Mouse (Mus musculus): ENCODE measurements around the gene Swap70. TPM values are rescaled to one million over a fixed set of nuclear protein-coding genes. Genes with fewer than 3 reads are reported as not detected.

Gene Swap70
- polyA plus RNA-seq, 1 experiment, result 4.9 TPM

DNA sequence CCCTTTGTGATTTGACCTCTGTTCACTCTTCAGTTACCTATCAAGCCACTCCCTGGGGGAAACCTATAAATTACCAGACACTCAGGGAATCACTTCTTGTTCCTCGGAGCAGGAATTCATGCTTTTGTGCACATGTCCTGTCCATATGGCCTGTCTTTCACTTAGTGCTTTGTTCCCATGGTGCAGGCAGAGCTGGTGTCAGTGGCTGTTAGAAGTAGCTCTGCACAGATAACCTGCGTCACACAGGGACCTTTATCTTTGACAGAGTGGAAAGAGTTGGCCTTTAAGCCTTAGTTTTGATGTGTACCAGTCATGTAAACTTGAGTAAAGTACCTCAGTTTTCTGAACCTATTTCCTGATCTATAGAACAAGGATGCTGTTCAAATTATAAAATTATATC is 32.4 kb downstream of the Swap70 start:
- Histone ChIP-seq H3K27ac (replicated peaks; ENCODE audit: low read depth, low read length) (no peak overlapping the region), H3K4me1 (ENCODE audit: control insufficient read depth, insufficient read depth, insufficient read length, low read length) (peaks cover 17% of the 10 kb centered on the region), H3K4me3 (ENCODE audit: insufficient read depth, low read depth, low read length) (no peak overlapping the region)

DNA sequence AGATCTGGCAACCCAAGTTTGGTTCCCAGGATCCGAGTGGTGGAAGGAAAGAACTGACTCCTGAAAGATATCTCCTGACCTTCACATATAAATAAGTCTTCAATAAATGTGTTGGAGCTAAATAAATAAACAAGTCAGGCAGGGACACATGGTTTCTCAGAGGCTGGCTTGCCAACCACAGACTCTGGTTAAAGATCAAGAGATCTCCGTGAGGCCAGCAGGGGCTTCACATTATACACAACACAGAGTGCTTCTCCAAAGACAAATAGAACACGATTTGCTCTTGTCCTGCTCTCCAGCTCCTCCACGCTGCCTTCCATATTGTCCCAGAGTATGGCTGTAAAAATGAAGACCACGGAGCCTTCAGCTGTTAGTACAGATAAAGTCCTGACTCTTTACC is 32.9 kb downstream of the Swap70 start:
- Histone ChIP-seq H3K27ac (replicated peaks; ENCODE audit: low read depth, low read length) (no peak overlapping the region), H3K4me1 (ENCODE audit: control insufficient read depth, insufficient read depth, insufficient read length, low read length) (peaks cover 20% of the 10 kb centered on the region), H3K4me3 (ENCODE audit: insufficient read depth, low read depth, low read length) (no peak overlapping the region)

DNA sequence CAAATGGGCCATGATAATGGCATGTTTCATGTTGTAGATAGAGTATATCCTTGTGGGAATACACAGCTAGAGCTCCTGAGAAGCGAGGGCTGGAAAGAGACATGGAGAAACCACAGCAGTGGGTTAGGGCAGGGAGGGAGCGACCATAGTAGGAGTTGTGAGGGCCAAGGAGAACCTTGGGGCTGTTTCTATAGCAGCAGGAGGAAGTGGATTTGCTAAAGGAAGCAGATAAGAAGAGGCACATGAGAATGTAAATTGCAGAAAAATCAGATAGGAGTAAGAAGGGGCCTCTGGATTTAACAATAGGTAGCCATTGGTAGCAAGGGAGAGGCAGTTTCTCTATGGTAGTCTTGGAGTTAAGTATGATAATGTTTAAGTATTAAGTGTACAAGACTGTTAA is 35.5 kb downstream of the Swap70 start:
- 0 out of 2 replicates have a peak overlapping the region, but pooled peaks have one; percentile 13 for H3K27ac ChIP-seq (replicated peaks; ENCODE audit: low read depth, low read length)

DNA sequence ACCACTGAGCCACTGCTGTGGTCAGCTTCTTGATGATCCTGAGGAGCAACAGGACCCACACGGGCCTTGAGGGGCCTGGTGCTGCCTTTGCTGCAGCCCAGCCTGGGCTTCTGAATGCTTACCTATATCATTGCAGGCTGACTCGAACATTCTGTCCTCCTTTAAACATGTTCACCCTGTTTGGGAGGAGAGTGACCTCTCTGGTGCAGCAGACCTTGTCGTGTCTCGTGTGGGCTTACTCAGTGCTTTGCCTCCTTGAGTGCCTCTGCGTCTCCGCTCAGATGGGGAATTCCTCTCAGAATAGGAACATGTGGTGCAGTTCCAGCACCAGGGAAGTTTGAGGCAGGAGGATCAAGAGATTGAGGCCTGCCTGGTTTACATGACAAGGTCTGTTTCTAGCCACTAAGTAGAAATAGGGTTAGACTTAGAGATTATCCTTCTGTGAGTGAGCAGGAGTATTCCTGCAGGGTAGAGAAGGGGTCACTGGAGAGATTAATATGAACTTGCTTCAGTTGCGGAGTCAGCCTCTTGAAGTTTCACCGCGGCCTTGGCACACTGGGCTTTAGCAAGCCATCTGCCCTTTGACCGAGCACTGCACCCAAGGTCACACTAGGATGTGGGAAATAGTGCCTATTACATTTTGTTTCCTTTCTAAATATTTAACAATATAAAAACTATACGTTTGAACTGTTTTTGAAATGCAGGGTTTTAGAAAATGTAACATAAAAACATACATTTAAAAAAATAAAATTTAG is 36.9 kb downstream of the Swap70 start:
- Histone ChIP-seq H3K27ac (replicated peaks; ENCODE audit: low read depth, low read length) (peak overlapping the region; percentile 49), H3K4me1 (ENCODE audit: control insufficient read depth, insufficient read depth, insufficient read length, low read length) (peaks cover 25% of the 10 kb centered on the region), H3K4me3 (ENCODE audit: insufficient read depth, low read depth, low read length) (no peak overlapping the region)

More for the DNA sequence above, 35.5 kb downstream of the Swap70 start:
- Histone ChIP-seq H3K4me1 (ENCODE audit: control insufficient read depth, insufficient read depth, insufficient read length, low read length) (peaks cover 25% of the 10 kb centered on the region), H3K4me3 (ENCODE audit: insufficient read depth, low read depth, low read length) (no peak overlapping the region)

DNA sequence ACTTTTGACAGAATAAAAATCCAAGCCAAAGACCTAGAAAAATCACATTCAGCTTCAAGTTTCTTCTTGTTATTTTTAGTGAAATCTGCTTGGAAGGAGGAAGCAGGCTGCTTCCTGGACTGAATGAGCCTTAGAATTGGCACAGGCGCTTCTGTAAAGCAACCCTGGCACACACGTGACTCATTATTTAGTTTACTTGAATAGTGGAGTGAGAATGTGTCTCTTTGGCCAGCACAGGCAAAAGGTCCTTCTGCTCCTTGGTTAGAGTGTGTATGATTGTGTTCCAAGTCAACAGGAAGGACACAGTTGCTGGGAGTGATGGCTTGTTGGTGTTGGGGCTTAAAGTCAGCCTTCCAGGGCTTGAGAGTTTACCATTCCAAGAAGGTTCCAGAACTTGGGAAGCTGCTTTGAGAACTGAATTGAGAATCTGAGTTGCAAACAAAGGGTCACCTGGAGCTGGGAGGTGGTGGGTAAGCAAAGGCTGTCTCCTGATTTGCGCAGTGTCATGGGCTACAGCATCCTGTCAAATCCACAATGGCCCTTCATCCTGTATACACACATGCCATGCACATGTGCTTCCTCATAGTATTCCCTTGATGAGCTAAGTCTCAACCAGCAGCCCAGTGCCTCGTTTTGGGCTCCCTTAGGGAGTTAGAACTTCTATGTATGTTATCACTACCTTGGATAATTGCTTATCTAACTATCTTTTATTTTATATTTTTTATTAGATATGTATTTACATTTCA is 38.6 kb downstream of the Swap70 start:
- H3K4me3 ChIP-seq (ENCODE audit: insufficient read depth, low read depth, low read length), result no peak overlapping the region

DNA sequence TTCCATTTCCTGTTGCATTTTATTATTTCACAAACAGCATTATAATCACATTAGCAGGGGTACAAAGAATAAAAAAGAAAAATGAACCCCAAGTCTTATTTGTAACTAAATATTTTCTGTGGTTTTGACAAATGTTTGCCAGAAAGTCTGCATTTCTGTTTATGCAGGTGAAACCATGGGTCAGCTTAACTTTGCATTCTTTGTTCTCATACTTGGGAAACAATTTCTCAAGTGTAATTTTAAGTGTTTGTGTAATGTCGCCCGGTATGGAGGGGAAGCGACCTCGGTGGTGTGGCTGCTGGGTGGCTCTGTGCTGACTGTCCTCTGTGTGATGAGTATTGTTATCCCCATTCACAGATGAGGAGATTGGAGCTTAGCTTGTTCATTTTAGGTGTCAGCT is 40.3 kb downstream of the Swap70 start:
- peak overlapping the region; percentile 6; the same call in 1 of the 2 replicates for H3K27ac ChIP-seq (replicated peaks; ENCODE audit: low read depth, low read length)
- H3K4me3 ChIP-seq (ENCODE audit: insufficient read depth, low read depth, low read length), result no peak overlapping the region
- peaks cover 24% of the 10 kb centered on the region for H3K4me1 ChIP-seq (ENCODE audit: control insufficient read depth, insufficient read depth, insufficient read length, low read length)

More for the DNA sequence above, 38.6 kb downstream of the Swap70 start:
- Histone ChIP-seq H3K4me1 (ENCODE audit: control insufficient read depth, insufficient read depth, insufficient read length, low read length) (peaks cover 24% of the 10 kb centered on the region), H3K27ac (replicated peaks; ENCODE audit: low read depth, low read length) (peak overlapping the region; percentile 95)

DNA sequence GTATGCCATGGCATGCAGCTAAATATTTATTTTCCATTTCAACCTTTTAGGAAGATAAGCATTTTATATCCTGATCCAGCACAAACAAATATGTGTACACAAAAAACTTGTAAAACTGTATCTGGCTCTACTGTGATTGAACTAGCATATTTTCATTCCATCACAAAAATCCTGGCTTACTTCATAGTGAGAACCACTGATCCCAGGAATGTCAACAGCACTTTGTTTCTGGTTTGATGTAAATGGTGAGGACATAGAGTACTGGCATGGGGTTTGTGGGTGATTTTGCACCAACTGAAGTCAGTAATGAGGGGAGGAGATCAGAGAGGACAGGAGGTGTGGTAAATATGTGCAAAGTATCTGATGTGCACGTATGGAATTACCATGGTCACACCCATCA is 41.1 kb downstream of the Swap70 start:
- Histone ChIP-seq H3K27ac (replicated peaks; ENCODE audit: low read depth, low read length) (no peak overlapping the region), H3K4me1 (ENCODE audit: control insufficient read depth, insufficient read depth, insufficient read length, low read length) (peaks cover 19% of the 10 kb centered on the region), H3K4me3 (ENCODE audit: insufficient read depth, low read depth, low read length) (no peak overlapping the region)

DNA sequence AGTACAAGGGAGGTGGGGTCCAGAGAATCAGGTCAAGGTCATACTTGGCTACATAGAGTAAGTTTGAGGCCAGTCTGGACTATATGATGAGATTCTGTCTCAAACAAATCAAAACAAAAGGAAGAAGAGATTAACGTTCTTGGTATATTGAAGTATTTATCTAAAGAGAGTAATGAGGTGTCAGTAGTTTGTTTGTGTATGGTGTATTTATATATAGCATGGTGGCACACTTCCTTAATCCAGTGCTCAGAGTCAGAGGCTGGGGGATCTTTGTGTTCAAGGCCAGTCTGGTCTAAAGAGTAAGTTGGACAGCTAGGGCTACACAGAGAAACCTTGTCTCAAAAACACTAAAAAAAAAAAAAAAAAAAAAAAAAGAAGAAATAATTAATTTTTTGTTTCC is 42.0 kb downstream of the Swap70 start:
- Histone ChIP-seq H3K4me1 (ENCODE audit: control insufficient read depth, insufficient read depth, insufficient read length, low read length) (peaks cover 13% of the 10 kb centered on the region), H3K27ac (replicated peaks; ENCODE audit: low read depth, low read length) (no peak overlapping the region), H3K4me3 (ENCODE audit: insufficient read depth, low read depth, low read length) (no peak overlapping the region)

DNA sequence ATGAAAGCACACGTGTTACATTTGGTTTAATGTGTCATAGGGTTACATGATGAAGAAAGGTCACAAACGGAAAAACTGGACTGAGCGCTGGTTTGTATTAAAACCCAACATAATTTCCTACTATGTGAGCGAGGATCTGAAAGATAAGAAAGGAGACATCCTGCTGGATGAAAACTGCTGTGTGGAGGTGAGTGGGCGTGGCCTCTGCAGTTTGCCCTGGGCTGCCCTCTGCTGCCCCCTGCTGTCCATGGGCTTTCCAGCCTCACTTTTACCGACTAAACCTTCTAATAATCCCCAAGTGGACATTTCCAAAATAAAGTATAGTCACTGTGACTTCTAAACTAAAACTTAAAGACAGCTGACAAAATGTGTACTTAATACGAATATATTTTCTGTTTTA is 44.3 kb downstream of the Swap70 start:
- Histone ChIP-seq H3K27ac (replicated peaks; ENCODE audit: low read depth, low read length) (no peak overlapping the region), H3K4me3 (ENCODE audit: insufficient read depth, low read depth, low read length) (no peak overlapping the region), H3K4me1 (ENCODE audit: control insufficient read depth, insufficient read depth, insufficient read length, low read length) (peaks cover 2% of the 10 kb centered on the region; the same call in 1 of the 2 replicates)

DNA sequence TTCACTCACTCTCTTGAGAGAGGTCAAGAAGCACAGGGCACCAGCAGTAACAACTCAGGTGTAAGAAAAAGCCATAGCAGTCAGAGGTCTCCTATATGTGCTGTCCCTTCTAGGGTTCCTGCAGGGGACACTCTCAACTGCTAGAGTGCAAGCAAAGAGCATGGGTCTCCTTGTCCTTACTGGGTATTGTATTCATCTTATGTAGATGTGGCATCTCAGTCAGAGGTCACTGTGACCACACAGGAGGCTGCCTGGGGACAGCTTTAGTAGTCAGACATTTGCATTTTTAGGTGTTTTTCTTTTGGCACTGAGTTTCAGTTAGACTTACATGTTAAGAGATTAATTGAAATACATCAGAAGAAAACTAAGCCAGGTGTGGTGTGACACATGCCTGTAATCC is 45.5 kb downstream of the Swap70 start:
- peaks cover 4% of the 10 kb centered on the region; the same call in 1 of the 2 replicates for H3K4me1 ChIP-seq (ENCODE audit: control insufficient read depth, insufficient read depth, insufficient read length, low read length)
- H3K27ac ChIP-seq (replicated peaks; ENCODE audit: low read depth, low read length), result no peak overlapping the region
- no peak overlapping the region for H3K4me3 ChIP-seq (ENCODE audit: insufficient read depth, low read depth, low read length)

DNA sequence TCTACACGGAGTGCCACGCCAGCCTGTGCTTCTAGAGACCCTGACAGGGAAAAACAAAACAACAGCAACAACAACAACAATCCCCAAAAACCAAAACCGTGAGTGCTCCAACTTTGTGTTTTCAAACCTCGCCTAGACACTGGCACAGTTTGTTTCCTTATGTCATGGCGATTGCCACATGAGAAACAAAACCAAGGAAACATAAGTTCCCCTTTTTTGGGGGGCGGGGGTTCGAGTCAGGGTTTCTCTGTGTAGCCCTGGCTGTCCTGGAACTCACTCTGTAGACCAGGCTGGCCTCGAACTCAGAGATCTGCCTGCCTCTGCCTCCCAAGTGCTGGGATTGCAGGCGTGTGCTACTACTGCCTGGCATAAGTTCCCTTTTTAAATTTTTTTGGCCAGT is 46.5 kb downstream of the Swap70 start:
- Histone ChIP-seq H3K27ac (replicated peaks; ENCODE audit: low read depth, low read length) (no peak overlapping the region), H3K4me3 (ENCODE audit: insufficient read depth, low read depth, low read length) (no peak overlapping the region), H3K4me1 (ENCODE audit: control insufficient read depth, insufficient read depth, insufficient read length, low read length) (peaks cover 5% of the 10 kb centered on the region; the same call in 1 of the 2 replicates)

DNA sequence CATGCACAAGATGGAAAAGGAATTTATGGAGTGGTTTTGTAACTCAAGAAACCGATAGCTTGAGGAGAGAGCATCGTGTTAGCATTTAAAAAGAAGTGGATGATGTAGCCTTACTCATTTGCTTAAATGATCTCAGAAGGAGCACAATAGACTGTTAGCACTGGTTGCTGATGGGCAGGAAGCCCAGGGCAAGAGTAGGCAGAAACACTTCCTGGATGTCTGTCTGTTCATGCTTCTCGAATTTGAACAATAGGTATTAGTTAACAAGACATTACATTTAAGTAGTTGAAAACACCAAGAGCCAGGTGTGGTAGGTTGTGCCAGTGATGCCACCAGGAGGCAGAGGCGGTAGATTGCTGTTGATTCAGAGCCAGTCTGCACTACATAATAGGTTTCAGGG is 47.0 kb downstream of the Swap70 start:
- Histone ChIP-seq H3K27ac (replicated peaks; ENCODE audit: low read depth, low read length) (no peak overlapping the region), H3K4me3 (ENCODE audit: insufficient read depth, low read depth, low read length) (no peak overlapping the region), H3K4me1 (ENCODE audit: control insufficient read depth, insufficient read depth, insufficient read length, low read length) (peaks cover 5% of the 10 kb centered on the region; the same call in 1 of the 2 replicates)

DNA sequence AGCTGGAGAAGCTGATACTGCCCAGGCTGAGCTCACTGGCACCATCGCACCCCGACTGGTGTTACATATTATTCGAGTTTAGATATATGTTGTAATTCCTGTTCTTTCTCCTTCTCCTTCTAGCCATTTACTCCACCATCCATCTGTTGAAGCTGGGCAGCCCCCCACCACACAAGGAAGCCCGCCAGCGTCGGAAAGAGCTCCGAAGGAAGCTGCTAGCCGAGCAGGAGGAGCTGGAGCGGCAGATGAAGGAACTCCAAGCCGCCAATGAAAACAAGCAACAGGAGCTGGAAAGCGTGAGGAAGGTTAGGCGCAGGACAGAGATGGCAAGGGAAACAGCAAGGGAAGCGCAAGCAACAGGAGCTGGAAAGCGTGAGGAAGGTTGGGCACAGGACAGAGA is 48.3 kb downstream of the Swap70 start:
- H3K4me1 ChIP-seq (ENCODE audit: control insufficient read depth, insufficient read depth, insufficient read length, low read length), result peaks cover 5% of the 10 kb centered on the region; the same call in 1 of the 2 replicates
- no peak overlapping the region for H3K27ac ChIP-seq (replicated peaks; ENCODE audit: low read depth, low read length)
- H3K4me3 ChIP-seq (ENCODE audit: insufficient read depth, low read depth, low read length), result no peak overlapping the region

DNA sequence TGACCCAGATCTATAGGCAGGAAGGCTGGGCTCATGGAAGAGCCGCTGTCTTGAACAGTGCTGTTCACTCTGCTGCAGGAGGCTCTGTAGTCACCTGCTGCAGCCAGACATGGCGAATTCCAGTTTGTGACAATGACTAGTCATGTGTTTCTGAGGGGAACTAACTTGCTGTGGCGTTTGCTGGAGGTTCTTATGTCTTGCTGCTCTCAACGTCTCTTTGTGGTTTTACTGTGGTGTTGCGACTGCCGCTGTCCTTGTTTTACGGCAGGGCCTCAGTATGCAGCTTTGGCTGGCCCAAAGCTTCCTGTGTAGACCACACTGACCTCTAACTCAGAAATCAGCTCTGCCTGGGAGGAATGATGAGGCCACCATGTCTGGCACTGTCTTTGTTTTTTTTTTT is 48.9 kb downstream of the Swap70 start:
- Histone ChIP-seq H3K27ac (replicated peaks; ENCODE audit: low read depth, low read length) (no peak overlapping the region), H3K4me3 (ENCODE audit: insufficient read depth, low read depth, low read length) (no peak overlapping the region), H3K4me1 (ENCODE audit: control insufficient read depth, insufficient read depth, insufficient read length, low read length) (peaks cover 5% of the 10 kb centered on the region; the same call in 1 of the 2 replicates)

DNA sequence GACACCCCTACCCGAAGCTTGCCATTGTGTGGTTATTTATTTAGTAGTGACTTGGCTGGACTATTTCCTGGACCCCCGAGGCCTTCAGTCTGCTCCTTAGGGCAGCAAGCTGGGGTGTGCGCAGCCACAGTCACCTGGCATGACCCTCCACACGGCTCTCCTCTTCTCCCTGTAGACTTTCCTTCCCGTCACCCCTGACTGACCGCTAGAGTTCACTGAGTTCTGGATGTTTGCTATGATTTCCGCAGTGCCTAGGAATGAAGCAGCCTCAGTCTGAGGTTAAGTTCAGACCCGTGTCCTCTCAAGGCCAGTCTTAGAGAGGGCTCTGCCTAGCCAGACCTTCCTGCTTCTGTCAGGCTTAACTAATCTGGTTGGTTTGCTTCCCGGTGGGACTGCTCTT is 50.3 kb downstream of the Swap70 start:
- peak overlapping the region; percentile 14 for H3K27ac ChIP-seq (replicated peaks; ENCODE audit: low read depth, low read length)

More for the DNA sequence above, 50.3 kb downstream of the Swap70 start:
- H3K4me3 ChIP-seq (ENCODE audit: insufficient read depth, low read depth, low read length), result no peak overlapping the region
- peaks cover 8% of the 10 kb centered on the region; the same call in 1 of the 2 replicates for H3K4me1 ChIP-seq (ENCODE audit: control insufficient read depth, insufficient read depth, insufficient read length, low read length)

Measured in brown adipose tissue, adult 24 weeks (tissue).